Mouse (Mus musculus) brain, embryonic 14.5 days (tissue): Measurements from ENCODE around the gene Atp11c.

Experiments
- CTCF ChIP-seq: fragments of 200-500 bp; IDR thresholded peaks from 2 replicates; pipeline ENCODE4 v1.5.1; 2012; ENCODE audit warnings: inconsistent platforms, mild to moderate bottlenecking, moderate library complexity, borderline replicate concordance; ENCODE audit not compliant: insufficient read depth, insufficient read length; ENCODE audit errors: extremely low read depth
- POLR2A ChIP-seq: fragments of 200-500 bp; IDR thresholded peaks from 2 replicates; pipeline ENCODE4 v1.6.1; 2012; ENCODE audit warnings: mild to moderate bottlenecking, inconsistent platforms, borderline replicate concordance; ENCODE audit not compliant: poor library complexity, insufficient read depth, insufficient read length, severe bottlenecking; ENCODE audit errors: extremely low read depth

DNA sequence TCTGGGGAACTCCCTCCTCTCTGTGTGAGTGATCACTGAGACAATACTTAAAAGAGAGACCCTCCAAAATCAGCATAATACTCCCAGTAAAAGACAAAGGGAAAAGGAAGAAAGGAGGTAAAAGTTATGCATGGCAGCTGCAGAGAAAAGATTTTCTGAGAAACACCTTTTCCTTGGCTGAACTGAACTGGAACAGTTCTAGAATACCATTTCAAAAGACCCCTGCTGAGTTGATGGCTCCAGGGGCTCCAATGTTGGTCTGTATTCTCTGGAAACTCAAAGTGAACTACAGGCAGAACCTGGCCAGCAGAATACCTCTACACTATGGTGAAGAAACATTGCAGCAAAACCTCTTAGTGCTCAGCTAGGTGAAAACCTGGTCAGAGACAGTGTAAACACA, 337.2 kb downstream of the Atp11c start:
- TF ChIP-seq POLR2A: no peak
- TF ChIP-seq CTCF: no peak
